Mouse (Mus musculus) Patski (cell line): Measurements from ENCODE around the gene Prr23a1. TPM values are rescaled to one million over a fixed set of nuclear protein-coding genes. Genes with fewer than 3 reads are reported as not detected.
"Not testable (repeated sequence)": the region's sequence is repeated elsewhere in the genome, so short reads cannot be mapped to it uniquely, and the experiment has no call there.

Source experiments
- ATAC-seq: fragments of 100-300 bp; one replicate; pipeline ENCODE4 v1.8.0; 2021
- CTCF ChIA-PET: fragments of 350-600 bp; sonication (Branson Sonifier 250); formaldehyde crosslinking; loops from one replicate; lab custom pipeline; 2022; ENCODE audit warnings: inconsistent platforms; lab: Charles Lee
- POLR2A ChIA-PET: fragments of 350-600 bp; sonication (Branson Sonifier 250); formaldehyde crosslinking; loops from one replicate; lab custom pipeline; 2022; ENCODE audit warnings: antibody characterized with exemption, inconsistent platforms; lab: Charles Lee
- DNase-seq: peaks from one replicate; pipeline ENCODE4 v3.0.0-alpha.2; 2011; ENCODE audit warnings: low read depth, low spot score
- H3K27me3 ChIP-seq: fragments of 371-371 bp; one replicate; pipeline ENCODE4 v1.5.1; 2021
- CTCF ChIP-seq: fragments of 100-300 bp; IDR thresholded peaks from one replicate; pipeline ENCODE4 v1.5.1; 2021
- in situ Hi-C: fragments of 300-500 bp; cut with MboI; formaldehyde crosslinking; loops from 3 replicates; pipeline ENCODE4 v1.11.1; 2018; ENCODE audit warnings: low pct_unique_long_range_greater_than_20kb, mixed read lengths
- polyA plus RNA-seq: library from polyadenylated mRNA; unstranded; gene quantifications from one replicate; pipeline ENCODE4 v1.2.3, GENCODE M21; 2021

Prr23a1 gene
- not detected for polyA plus RNA-seq

- peaks cover 17% of the 10 kb centered on the region for H3K27me3 ChIP-seq
- ChIA-PET CTCF (no interaction called here), POLR2A (no interaction called here)
- in situ Hi-C loops, result no loop called here
- no peak for TF ChIP-seq CTCF
- no peak for ATAC-seq
- DNase-seq, result no peak
Measured at GRCm38 (mm10) chr9:98842117-98842516, at the start of gene Prr23a1. Gene Prr23a1, plus strand, starts transcription at chr9:98842503.

DNA sequence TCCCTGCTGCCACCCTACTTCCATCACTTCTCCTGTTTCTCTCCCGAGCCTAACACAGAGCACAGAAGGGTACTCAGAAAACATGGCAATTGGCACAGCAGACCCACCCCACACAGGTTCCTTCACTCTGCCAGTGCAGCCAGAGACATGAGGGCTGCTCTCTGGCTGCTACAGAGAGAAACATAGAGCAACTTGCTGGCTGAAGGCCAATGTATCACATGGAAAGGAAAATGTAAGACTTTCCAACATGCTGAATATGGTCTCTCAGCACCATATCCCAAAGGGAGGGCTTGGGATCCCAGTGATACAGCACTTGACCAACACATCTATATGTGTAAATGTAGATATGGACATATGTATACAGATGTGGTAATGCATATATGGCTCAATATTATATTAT lies 43.3 kb upstream of the Prr23a1 start:
- ChIA-PET CTCF (no interaction called here), POLR2A (no interaction called here)

DNA sequence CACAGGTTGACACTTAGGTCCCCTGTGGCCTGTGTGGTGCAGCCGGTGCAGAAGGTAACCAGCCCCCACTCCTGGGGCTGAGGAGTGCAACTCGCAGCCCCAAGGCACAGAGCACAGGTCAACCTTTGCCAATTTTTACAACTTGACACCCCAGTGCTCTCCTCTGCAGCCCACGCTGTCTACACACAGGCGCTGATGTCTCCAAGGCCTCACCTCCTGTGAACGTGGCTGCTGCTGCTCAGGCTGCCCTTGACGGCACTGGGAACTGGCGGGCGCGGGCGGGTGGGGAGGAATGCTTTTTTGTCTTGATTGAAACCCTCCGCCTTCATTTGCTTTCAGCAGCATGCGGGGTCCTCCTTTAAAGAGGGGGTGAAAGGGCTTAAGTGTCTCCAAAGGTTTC lies 38.3 kb upstream of the Prr23a1 start:
- TF ChIP-seq CTCF, result no peak
- no peak for DNase-seq
- ChIA-PET POLR2A (no interaction called here), CTCF (no interaction called here)
- no peak for ATAC-seq
- peaks cover 16% of the 10 kb centered on the region for H3K27me3 ChIP-seq
- in situ Hi-C loops, result no loop called here

More for the DNA sequence above, 43.3 kb upstream of the Prr23a1 start:
- no peak for TF ChIP-seq CTCF
- no peak for DNase-seq
- in situ Hi-C loops, result no loop called here
- H3K27me3 ChIP-seq, result peaks cover 8% of the 10 kb centered on the region
- ATAC-seq, result no peak

- peaks cover 16% of the 10 kb centered on the region for H3K27me3 ChIP-seq
- DNase-seq (no peak), ATAC-seq (no peak)
- ChIA-PET POLR2A (no interaction called here), CTCF (interaction anchor here (1.4 to 5.0 kb wide), 2 partner anchors 9 to 160 kb away, joined by 4 to 18 read pairs; no protein-coding TSS in a partner anchor)
- in situ Hi-C loops, result loop anchor here (5.0 kb wide), 1 partner anchor 158 kb away; no protein-coding TSS in a partner anchor
- no peak for TF ChIP-seq CTCF
Measured at GRCm38 (mm10) chr9:98805511-98805910, 36.8 kb upstream of the Prr23a1 start.

GRCm38 (mm10) chr9:98805934-98806333 lies 36.4 kb upstream of the Prr23a1 start:
- H3K27me3 ChIP-seq, result peaks cover 16% of the 10 kb centered on the region
- no peak for DNase-seq
- no peak for ATAC-seq
- in situ Hi-C loops, result loop anchor here (5.0 kb wide), 1 partner anchor 159 kb away; no protein-coding TSS in a partner anchor
- POLR2A ChIA-PET, result no interaction called here
- TF ChIP-seq CTCF, result no peak
- CTCF ChIA-PET, result interaction anchor here (1.4 to 5.0 kb wide), 2 partner anchors 9 to 160 kb away, joined by 4 to 18 read pairs; no protein-coding TSS in a partner anchor

DNA sequence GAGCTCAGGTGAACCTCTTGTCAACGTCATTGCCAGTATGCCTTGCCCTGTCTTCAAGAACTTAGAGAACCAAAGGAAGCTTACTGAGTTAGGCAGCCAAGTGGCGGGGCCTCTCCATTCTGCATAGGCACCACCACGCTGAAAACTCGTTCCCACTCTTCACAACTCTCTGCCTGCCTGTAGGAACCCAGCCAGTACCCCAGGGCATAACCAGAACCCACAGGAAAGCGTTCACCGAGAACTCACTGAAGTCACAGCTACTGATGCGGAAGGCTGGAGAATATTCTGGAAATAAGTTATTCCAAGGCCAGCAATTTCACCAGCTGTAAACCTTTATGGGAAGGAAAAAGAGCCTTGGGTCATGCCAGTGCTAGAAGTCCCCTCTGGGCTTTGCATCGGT lies 34.7 kb upstream of the Prr23a1 start:
- POLR2A ChIA-PET, result no interaction called here
- in situ Hi-C loops, result loop anchor here (5.0 kb wide), 1 partner anchor 160 kb away; no protein-coding TSS in a partner anchor
- ATAC-seq, result no peak
- TF ChIP-seq CTCF, result no peak
- DNase-seq, result no peak
- CTCF ChIA-PET, result interaction anchor here (5.0 kb wide), 1 partner anchor 162 kb away, joined by 18 read pairs; no protein-coding TSS in a partner anchor
- peaks cover 18% of the 10 kb centered on the region for H3K27me3 ChIP-seq

DNA sequence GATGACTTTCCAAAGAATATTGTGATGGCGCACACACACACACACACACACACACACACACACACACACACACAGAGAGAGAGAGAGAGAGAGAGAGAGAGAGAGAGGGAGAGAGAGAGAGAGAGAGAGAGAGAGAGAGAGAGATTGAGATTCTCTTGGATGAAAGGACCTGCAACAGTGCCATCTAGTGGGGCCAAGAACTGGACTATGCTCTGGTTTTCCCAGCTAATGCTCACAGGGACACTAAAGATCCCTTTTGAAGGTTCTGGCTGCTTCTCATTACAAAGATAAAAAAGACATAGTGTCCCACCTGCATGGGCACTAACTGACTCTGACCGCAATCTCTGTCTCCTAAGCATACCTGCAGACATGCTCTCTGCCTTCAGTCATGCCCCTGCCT lies 32.8 kb upstream of the Prr23a1 start:
- CTCF ChIA-PET, result interaction anchor here (5.0 kb wide), 1 partner anchor 164 kb away, joined by 18 read pairs; no protein-coding TSS in a partner anchor

DNA sequence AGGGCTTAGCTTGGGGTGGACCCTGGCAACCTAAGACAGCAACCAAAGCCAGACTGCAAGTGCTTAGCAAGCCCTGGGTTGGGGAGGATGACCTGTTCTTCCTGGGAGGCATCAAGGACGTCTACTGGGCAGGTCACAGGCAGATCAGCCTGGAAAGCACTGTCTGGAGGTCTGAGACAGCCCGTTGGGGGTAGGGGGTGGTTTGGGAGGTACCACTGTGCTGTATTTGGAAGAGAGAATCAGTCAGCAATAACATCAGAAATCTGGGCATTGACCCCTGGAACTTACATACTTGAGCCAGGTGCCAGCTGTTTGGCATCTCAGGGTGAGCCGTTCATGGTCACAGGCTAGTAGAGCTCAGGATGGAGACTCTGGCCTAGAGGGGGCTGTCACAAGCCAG lies 26.2 kb upstream of the Prr23a1 start:
- ATAC-seq (no peak), DNase-seq (no peak)
- peaks cover 12% of the 10 kb centered on the region for H3K27me3 ChIP-seq
- CTCF ChIA-PET, result no interaction called here
- no peak for TF ChIP-seq CTCF
- POLR2A ChIA-PET, result no interaction called here
- in situ Hi-C loops, result no loop called here

More for the DNA sequence above, 32.8 kb upstream of the Prr23a1 start:
- POLR2A ChIA-PET, ATAC-seq, DNase-seq: not testable (repeated sequence)
- in situ Hi-C loops, result loop anchor here (5.0 kb wide), 1 partner anchor 162 kb away; no protein-coding TSS in a partner anchor
- H3K27me3 ChIP-seq, result peaks cover 18% of the 10 kb centered on the region

GRCm38 (mm10) chr9:98817592-98817991 lies 24.7 kb upstream of the Prr23a1 start:
- ChIA-PET CTCF (interaction anchor here (1.0 to 1.4 kb wide), 2 partner anchors 8 to 14 kb away, joined by 3 read pairs; no protein-coding TSS in a partner anchor), POLR2A (no interaction called here)
- in situ Hi-C loops, result no loop called here

GRCm38 (mm10) chr9:98818971-98819370 lies 23.3 kb upstream of the Prr23a1 start:
- CTCF ChIA-PET, result interaction anchor here (1.0 kb wide), 1 partner anchor 173 kb away, joined by 4 read pairs; no protein-coding TSS in a partner anchor
- POLR2A ChIA-PET, result interaction anchor here (0.7 kb wide), 1 partner anchor 150 kb away, joined by 3 read pairs; no protein-coding TSS in a partner anchor
- no peak for TF ChIP-seq CTCF
- in situ Hi-C loops, result no loop called here
- peaks cover 9% of the 10 kb centered on the region for H3K27me3 ChIP-seq
- ATAC-seq (no peak), DNase-seq (no peak)

More at GRCm38 (mm10) chr9:98817592-98817991, 24.7 kb upstream of the Prr23a1 start:
- peaks cover 8% of the 10 kb centered on the region for H3K27me3 ChIP-seq
- ATAC-seq (no peak), DNase-seq (no peak)
- TF ChIP-seq CTCF, result no peak

GRCm38 (mm10) chr9:98819481-98819880 lies 22.8 kb upstream of the Prr23a1 start:
- CTCF ChIA-PET, result no interaction called here
- POLR2A ChIA-PET, result interaction anchor here (0.7 kb wide), 1 partner anchor 150 kb away, joined by 3 read pairs; no protein-coding TSS in a partner anchor
- in situ Hi-C loops, result no loop called here
- ATAC-seq, result no peak
- peaks cover 11% of the 10 kb centered on the region for H3K27me3 ChIP-seq
- no peak for DNase-seq
- TF ChIP-seq CTCF, result no peak
